Mouse (Mus musculus): ENCODE measurements at regions not wholly inside any gene's neighbourhood (a gene's known extent, or its start where the extent isn't known, plus 50 kb on each side); places are given as distances from the start of the nearest gene placed in this dataset.

GRCm38 (mm10) chr17:7467638-7468037 lies 82.4 kb upstream of the Unc93a2 start:
- DNase-seq (ENCODE audit: low spot score in 2 of 2) = no peak

- no peak for DNase-seq (ENCODE audit: low spot score in 2 of 2)
Measured at GRCm38 (mm10) chr17:7464901-7465300, 79.6 kb upstream of the Unc93a2 start.

GRCm38 (mm10) chr17:7461164-7461563 lies 75.9 kb upstream of the Unc93a2 start:
- no peak for DNase-seq (ENCODE audit: low spot score in 2 of 2)

GRCm38 (mm10) chr17:7456939-7457338 lies 71.7 kb upstream of the Unc93a2 start:
- no peak for DNase-seq (ENCODE audit: low spot score in 2 of 2)

- peak; percentile 27 to 41 for DNase-seq (ENCODE audit: low spot score in 2 of 2)
Measured at GRCm38 (mm10) chr17:7443822-7444221, 58.6 kb upstream of the Unc93a2 start.

GRCm38 (mm10) chr17:7435075-7435474 lies 49.8 kb upstream of the Unc93a2 start:
- DNase-seq (ENCODE audit: low spot score in 2 of 2) = no peak

Data from frontal cortex, postnatal 25 days (tissue).